Mouse (Mus musculus): ENCODE data around the gene Fto.

The Fto gene

GRCm38 (mm10) chr8:91611191-91611590, 297.9 kb downstream of the Fto start:
- DNase-seq (ENCODE audit: low spot score in 2 of 2) = no peak

DNA sequence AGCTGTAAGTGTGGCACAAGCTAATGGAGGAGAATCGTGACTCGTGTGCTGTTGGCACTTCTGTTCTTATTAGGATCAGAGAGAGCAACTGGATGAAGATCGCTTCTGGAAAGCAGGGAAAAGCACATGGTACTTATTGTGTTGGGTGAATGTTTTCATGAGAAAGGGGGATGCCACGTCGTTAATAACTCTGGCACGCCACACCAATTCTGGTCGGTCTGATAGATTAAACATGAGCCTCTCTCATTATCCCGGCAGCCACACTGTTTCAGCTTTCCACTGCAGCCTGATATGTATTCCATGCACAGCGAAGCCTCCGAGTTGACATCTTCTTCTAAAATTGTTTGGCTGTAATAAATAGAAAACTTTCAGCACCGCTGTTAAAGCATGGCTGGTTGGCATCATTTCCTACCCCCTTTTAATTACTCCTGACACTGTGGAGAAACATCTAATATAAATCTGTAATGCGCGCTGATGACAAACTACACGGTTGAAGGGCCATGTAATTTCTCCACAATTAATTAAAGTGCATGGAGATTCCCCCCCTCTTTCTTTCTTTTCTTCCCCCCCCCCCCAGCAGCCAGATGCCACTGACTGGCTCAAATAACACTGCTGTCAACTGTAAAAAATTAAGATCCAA, 298.5 kb downstream of the Fto start:
- DNase-seq (ENCODE audit: low spot score in 2 of 2) = no peak

GRCm38 (mm10) chr8:91612387-91613130, 299.2 kb downstream of the Fto start:
- no peak for DNase-seq (ENCODE audit: low spot score in 2 of 2)

DNA sequence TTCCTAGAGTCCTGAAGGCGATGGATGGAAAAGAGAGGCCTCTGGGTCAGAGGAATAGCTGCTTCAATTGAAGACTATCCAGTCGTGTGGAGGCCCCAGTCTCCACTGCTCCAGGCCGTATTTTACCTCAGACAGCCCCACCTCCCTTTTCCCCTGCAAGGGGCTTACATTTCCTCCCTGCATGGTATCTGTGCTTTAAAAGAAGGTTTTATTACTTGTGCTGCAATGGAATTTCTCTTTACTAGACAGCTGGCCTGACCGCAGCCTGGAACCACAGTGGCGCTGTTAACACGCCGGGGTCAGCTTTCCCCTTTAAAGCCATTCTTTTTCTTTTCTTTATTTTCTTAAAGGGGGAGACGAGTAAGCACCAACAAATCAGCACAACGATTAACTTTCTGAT, 300.3 kb downstream of the Fto start:
- DNase-seq (ENCODE audit: low spot score in 2 of 2) = no peak

GRCm38 (mm10) chr8:91615196-91615595, 301.9 kb downstream of the Fto start:
- DNase-seq (ENCODE audit: low spot score in 2 of 2) = no peak

DNA sequence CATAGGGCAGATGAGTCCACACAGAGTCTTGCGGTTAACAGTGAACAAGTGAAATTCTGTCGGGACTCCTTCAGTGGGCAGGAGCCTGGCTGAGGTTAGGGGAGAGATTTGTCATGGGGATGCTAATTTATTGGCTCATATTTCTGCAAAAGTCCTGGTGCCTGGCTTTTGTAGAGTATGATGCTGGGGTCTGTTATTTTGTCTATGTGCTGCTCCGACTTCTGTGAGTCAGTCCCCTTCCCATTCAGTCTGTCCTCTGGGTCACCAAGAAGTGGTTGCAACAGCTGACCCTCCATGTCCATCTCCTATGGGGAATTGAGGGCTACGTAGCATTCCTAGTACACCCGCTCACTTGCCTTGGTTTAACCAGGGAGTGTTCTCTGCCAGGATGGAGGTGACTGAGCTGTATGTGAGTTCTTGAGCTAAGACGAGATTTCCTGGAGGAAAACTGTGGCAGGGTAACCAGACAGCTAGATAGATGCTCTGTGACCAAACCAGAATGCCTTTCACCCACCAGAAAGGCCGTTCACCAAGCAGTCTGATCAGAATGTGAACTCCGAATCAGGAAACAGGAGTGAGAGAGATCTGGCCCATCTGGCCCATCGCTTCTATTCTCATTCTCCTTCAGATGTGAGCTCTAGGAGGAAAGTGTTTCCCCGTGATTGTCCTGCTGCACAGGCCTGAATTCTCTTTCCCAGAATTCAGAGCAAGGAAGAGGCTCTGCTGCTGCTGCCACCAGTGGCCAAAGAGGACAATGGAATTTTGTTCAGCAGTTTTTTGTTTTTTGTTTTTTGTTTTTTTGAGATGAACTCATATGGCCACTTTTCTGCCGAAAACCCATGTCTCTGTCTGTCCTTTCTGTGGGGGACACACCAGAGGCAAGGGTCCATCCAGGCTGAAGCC, 302.7 kb downstream of the Fto start:
- DNase-seq (ENCODE audit: low spot score in 2 of 2) = no peak

DNA sequence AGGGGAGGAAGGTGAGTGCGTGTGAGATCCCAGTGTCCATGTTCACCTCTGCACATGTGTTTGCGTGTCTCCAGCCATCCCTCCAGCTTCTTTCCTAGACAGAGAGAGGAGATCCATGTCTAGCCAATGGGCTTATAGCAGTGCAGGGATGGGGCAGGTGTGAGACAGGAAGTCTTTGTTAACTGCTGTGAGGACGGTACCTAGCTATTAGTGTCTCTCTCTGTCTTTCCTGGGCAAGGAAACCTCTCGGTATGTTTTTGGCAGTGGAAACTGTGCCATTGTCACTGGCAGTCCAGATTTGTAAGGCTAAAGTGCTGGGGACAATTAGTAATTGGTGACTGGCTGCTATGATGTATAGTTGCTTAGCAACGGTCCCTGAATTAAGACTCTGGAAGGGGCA, 304.4 kb downstream of the Fto start:
- no peak for DNase-seq (ENCODE audit: low spot score in 2 of 2)

DNA sequence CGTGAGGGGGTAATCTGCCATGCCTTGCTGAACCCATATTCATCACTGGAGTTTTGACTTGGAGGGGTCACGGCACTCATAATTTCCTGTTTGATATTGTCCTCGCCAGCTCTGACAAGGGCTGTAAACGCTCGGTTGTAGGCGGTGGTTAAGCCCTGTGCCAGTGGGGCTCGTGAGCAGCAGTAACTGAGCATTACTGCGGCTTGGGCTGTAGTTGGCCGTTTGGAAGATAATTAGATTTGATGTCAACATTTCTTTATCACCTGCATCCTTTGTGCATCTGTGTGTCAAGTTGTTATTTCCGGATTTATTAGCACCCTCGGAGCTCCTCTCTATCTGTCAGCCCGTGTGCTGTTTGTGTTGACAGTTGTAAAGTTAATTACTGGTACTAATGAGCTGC, 309.4 kb downstream of the Fto start:
- no peak for DNase-seq (ENCODE audit: low spot score in 2 of 2)

DNA sequence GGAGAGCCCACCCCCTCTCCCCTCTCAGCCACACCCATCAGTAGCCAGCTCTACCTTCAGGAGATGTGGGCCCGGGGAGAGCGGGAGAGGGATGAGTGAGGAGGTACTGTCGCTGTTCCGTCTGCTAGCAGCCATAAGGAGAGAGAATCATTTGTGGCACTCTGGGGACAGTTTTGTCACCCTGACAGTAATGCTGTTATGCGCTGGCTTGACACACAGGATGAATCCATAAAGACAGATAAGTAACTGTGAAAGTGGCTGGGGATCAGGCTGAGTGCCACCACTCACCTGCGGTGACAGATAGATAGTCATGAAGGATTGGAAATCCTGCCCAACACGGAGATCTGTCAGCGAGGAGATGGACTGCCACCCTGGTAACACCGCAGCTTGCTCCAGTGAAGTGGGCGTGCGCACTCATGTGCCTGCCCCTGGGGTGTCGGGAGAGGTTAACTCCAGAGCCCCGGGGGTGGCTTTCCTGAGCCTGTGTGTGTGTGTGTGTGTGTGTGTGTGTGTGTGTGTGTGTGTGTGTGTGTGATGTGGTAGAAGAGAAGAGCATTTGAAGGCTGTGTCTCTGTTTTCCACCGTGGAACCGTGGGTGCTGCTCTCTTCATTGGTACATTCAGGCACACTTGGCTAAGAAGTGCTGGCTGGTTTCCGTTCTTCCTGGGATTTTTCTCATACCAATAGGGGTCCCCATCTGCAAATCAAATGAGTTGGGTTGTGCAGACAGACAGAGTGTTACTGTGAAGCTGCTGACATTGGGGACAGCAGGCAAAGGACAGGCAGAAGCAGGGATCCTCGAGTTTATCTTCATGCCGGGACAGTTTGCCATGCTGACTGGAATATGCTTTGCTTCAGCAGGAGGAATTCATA, 312.6 kb downstream of the Fto start:
- DNase-seq (ENCODE audit: low spot score in 2 of 2) = no peak

DNA sequence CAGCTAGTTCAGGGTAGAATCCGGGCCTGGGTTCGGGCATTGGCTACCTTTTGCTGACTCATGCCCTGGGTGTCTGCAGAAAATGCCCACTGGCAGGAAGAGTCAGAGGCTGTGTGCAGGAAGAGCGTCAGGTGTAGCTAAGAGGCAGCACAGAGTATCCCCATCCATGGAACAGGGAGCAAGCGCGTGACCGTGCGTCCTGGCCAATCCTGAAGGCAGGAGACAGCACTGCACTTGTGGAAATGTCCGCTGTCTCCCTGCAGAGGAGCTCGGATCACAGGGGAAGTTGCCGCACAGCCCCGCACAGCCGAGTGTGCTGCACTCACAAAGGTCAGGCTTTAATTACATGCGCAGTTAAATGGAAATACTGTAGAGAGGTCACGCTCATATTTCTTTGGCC, 316.3 kb downstream of the Fto start:
- no peak for DNase-seq (ENCODE audit: low spot score in 2 of 2)

DNA sequence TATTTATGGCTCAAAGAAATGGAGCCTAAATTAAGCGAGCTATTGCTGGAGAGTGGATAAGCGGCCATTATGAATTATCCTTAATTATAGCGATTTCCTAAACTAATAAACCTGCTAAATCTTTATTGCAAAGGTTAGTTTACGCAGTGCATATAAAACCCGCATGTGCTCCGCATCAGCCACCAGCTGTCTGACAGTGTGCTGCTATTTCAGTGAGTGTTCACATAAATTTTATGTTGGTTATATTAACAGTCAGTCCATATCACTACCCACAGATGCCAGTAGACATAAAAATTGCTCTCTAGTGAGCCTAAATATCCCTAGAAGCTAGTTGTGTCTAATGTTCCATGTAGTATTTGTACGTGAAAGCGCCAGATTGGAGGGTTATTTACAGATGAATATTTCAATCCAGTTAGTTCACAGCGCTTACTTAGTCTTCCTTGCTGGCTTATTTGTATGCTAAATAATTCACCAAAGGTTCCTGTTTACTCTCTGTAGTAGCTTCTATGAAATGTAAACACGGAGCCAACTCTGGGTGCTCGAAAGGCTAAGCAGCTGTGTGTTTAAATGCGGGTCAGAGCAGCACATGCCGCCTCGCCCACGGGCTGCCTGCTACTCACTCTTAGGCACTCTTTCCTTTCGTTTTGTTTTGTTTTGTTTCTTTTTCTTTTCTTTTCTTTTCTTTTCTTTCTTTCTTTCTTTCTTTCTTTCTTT, 317.2 kb downstream of the Fto start:
- DNase-seq (ENCODE audit: low spot score in 2 of 2) = no peak

- DNase-seq (ENCODE audit: low spot score in 2 of 2) = no peak
Observed at GRCm38 (mm10) chr8:91632411-91632810, 319.1 kb downstream of the Fto start.

DNA sequence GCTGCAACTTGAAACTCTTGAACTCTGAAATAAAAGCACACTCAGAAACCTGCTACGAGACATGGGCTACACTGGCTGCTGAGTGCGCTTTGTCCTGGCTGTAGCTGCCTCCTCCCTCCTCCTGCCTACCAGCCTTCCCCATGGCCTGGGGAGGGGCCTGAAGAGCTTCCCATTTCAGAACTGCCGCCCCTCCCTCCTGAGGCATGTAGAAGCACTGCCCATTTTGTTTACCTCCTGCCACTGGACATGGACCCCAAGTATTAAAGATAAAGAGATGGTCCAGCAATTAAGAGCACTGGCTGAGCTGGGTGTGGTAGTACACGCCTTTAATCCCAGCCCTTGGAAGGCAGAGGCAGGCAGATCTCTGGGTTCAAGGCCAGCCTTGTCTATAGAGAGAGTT, 322.1 kb downstream of the Fto start:
- no peak for DNase-seq (ENCODE audit: low spot score in 2 of 2)

DNA sequence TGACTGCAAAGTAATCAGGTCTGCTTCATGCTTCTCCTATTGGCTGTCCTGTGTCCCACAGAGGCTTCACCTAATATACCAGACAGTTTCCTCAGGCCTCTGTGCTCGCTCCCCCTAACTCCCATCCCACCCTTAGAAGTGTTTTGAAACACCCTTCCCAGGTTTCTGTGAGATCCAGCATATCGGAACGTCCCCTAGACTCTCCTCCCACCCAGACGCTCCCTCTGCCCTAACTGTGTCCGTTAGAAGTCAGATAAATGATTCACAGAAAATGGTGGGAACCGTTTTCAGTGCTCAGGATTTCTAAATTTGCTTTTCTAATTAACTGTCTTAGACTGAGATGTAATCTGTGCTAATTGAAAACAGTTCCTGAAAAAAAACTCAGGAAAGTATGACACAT, 323.6 kb downstream of the Fto start:
- DNase-seq (ENCODE audit: low spot score in 2 of 2) = no peak

GRCm38 (mm10) chr8:91637684-91638083, 324.4 kb downstream of the Fto start:
- DNase-seq (ENCODE audit: low spot score in 2 of 2) = no peak

DNA sequence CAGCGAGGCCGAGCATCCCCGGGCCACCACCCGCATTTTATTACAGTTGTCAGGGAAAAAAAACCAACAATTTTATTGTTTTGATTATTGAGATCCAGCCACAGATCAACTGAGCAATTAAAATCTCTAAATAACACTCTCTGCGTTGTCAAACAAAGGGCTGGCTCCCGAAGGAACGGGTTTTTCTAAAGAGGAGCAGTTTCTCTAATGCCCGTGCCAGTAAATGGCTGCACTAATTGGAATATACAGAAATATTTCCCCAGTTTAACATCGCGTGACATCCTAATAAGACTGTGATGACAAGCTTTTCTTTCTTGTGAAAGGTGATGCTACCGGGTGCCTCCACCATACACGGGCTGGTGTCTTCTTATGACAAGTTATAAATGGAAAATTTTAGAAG, 324.9 kb downstream of the Fto start:
- no peak for DNase-seq (ENCODE audit: low spot score in 2 of 2)

GRCm38 (mm10) chr8:91640471-91640870, 327.1 kb downstream of the Fto start:
- no peak for DNase-seq (ENCODE audit: low spot score in 2 of 2)

DNA sequence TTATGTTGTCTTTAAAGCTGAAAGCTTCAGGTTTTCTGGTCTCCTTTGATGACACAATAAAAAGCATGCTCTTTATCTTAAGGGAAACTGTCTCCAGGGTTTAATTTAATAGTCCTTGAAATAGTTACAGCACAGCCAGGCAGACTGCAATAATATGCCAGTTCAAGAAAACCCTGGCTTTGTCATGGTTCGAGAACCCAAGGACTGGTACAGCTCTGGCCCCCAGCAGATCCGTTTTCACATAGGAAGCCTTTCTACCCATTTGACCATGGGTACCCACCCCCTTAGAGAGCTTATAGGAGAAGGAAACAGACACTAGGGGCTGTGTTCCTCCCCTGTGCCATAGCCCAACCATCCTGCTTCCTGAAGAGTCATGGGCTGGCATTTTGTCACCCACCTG, 332.2 kb downstream of the Fto start:
- no peak for DNase-seq (ENCODE audit: low spot score in 2 of 2)

- DNase-seq (ENCODE audit: low spot score in 2 of 2) = no peak
Observed at GRCm38 (mm10) chr8:91647959-91648358, 334.6 kb downstream of the Fto start.

DNA sequence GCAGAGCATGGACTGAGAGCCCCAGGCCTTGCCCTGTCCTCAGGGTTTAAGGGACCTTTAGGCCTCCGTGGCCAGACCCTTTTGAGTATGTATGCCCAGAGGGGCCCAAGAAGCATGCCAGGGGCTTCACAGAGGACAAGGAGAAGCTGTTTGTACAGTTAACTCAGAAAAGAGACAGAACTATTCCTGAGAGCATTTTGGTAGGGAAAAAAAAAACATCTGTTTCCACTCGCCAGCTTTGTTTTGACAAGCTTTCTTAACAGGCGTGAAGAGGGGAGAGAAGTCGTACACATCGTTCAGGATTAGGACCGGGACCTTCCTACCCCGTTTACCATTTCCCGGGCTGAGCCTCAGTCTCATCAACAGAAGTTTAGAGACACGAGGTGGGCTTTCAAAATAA, 335.5 kb downstream of the Fto start:
- DNase-seq (ENCODE audit: low spot score in 2 of 2) = no peak

DNA sequence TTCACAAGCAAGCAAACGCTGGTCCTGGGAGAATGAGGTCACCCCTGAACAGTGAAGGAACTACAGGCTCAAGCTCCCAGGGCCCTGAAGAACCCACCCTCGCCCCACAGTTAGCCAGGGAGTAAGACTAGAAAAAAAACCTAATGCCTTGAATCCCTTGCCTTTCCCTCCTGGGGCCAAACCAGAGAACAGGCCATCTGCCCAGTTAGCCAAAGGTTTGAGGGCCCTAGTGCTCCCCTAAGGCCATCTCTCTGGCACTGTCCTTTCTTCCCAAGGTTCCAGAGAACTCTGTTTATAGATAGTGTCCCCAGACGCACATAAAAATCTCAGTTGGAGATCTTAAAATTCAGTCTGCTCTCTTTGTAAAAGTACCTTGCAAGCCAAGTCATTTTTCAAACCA, 340.2 kb downstream of the Fto start:
- no peak for DNase-seq (ENCODE audit: low spot score in 2 of 2)

Measured in thymus, postnatal 10 days (tissue).